21 mouse cellular contexts compared by ENCODE assay signal in genomic region chr15:100061377-100061776, GRCm38 (mm10). TPM values are rescaled to one million over a fixed set of nuclear protein-coding genes. Genes with fewer than 3 reads are reported as not detected.
A peak's percentile ranks its signal among the peaks of the same experiment; 100 is the strongest.
DNase-seq lines count a peak whose midpoint lies in the region; ATAC-seq and TF ChIP-seq lines count a peak whose summit lies in the region.
"Had no signal": no experiment of that assay in that cellular context is flagged by ENCODE, and none has a peak within 500 bp of the region (broad histone marks: within the 10 kb centered on the region; RNA-seq: fewer than 3 reads in every experiment).

No protein-coding gene starts in this region.

- WGBS in hindbrain, embryonic 16.5 days = 98% methylated on average over 3 of the region's 3 CpGs
- 94% methylated on average over 3 of the region's 3 CpGs for WGBS in hindbrain, postnatal 0 days
- WGBS in midbrain, embryonic 15.5 days = 99% methylated on average over 3 of the region's 3 CpGs
- WGBS in midbrain, postnatal 0 days = 96% methylated on average over 3 of the region's 3 CpGs
- WGBS in midbrain, embryonic 16.5 days = 95% methylated on average over 3 of the region's 3 CpGs
- 92% methylated on average over 3 of the region's 3 CpGs for WGBS in forebrain, embryonic 14.5 days

- H3K9ac ChIP-seq in hindbrain, embryonic 16.5 days (ENCODE audit: low read depth, low read length) = no peak overlapping the region
- H3K9ac ChIP-seq in hindbrain, postnatal 0 days (replicated peaks; ENCODE audit: low read length) = no peak overlapping the region
- H3K9ac ChIP-seq in midbrain, embryonic 15.5 days = no peak overlapping the region
- no peak overlapping the region for H3K9ac ChIP-seq in midbrain, postnatal 0 days (replicated peaks; ENCODE audit: low read length, poor library complexity, severe bottlenecking)
- H3K9ac ChIP-seq in MEL (ENCODE audit: control insufficient read depth, low read depth, low read length, poor library complexity, severe bottlenecking) = no peak overlapping the region
- no peak overlapping the region for H3K9ac ChIP-seq in midbrain, embryonic 16.5 days (ENCODE audit: low read depth, low read length)
- H3K9ac ChIP-seq in forebrain, embryonic 14.5 days (ENCODE audit: low read length) = no peak overlapping the region
- H3K9ac ChIP-seq: forebrain, embryonic 15.5 days had no signal

- 0 out of 2 replicates have a peak, but pooled peaks have one; percentile 48 for ATAC-seq in hindbrain, embryonic 16.5 days
- ATAC-seq in hindbrain, postnatal 0 days = no peak; the same call in 1 of the 2 replicates
- 0 out of 2 replicates have a peak, but pooled peaks have one; percentile 33 for ATAC-seq in midbrain, embryonic 15.5 days (replicated peaks)
- no peak for ATAC-seq in midbrain, postnatal 0 days (ENCODE audit: low FRiP score)
- 0 out of 2 replicates have a peak, but pooled peaks have one; percentile 45 for ATAC-seq in midbrain, embryonic 16.5 days
- ATAC-seq in forebrain, embryonic 14.5 days = no peak
- ATAC-seq: forebrain, embryonic 15.5 days had no signal

- no peak overlapping the region for H3K27ac ChIP-seq in hindbrain, embryonic 16.5 days (ENCODE audit: low read depth, low read length)
- no peak overlapping the region for H3K27ac ChIP-seq in hindbrain, postnatal 0 days
- H3K27ac ChIP-seq in midbrain, embryonic 15.5 days = no peak overlapping the region
- no peak overlapping the region for H3K27ac ChIP-seq in midbrain, postnatal 0 days (ENCODE audit: low read depth, low read length)
- no peak overlapping the region for H3K27ac ChIP-seq in MEL (ENCODE audit: control insufficient read depth, low read depth, low read length)
- no peak overlapping the region for H3K27ac ChIP-seq in midbrain, embryonic 16.5 days (ENCODE audit: low read length)
- H3K27ac ChIP-seq in forebrain, embryonic 14.5 days (ENCODE audit: low read depth, low read length) = no peak overlapping the region
- H3K27ac ChIP-seq: forebrain, embryonic 10.5 days; forebrain, embryonic 15.5 days; heart, embryonic 10.5 days had no signal

- H3K9me3 ChIP-seq in hindbrain, embryonic 16.5 days (ENCODE audit: control insufficient read depth, low read length) = no peaks in the 10 kb centered on the region
- no peaks in the 10 kb centered on the region for H3K9me3 ChIP-seq in hindbrain, postnatal 0 days (ENCODE audit: low read length)
- H3K9me3 ChIP-seq in midbrain, embryonic 15.5 days = no peaks in the 10 kb centered on the region
- H3K9me3 ChIP-seq in midbrain, postnatal 0 days (ENCODE audit: low read length) = no peaks in the 10 kb centered on the region
- no peaks in the 10 kb centered on the region for H3K9me3 ChIP-seq in MEL (replicated peaks; ENCODE audit: insufficient read depth, low read length)
- H3K9me3 ChIP-seq in midbrain, embryonic 16.5 days (replicated peaks; ENCODE audit: control insufficient read depth, low read length, poor library complexity, severe bottlenecking) = no peaks in the 10 kb centered on the region
- H3K9me3 ChIP-seq in forebrain, embryonic 14.5 days (replicated peaks; ENCODE audit: control insufficient read depth, low read length) = no peaks in the 10 kb centered on the region
- H3K9me3 ChIP-seq: forebrain, embryonic 10.5 days; forebrain, embryonic 15.5 days; G1E; heart, embryonic 10.5 days had no signal

- no peak overlapping the region for H3K4me2 ChIP-seq in hindbrain, embryonic 16.5 days (ENCODE audit: low read length)
- no peak overlapping the region for H3K4me2 ChIP-seq in hindbrain, postnatal 0 days (ENCODE audit: low read depth, low read length)
- H3K4me2 ChIP-seq in midbrain, embryonic 15.5 days = no peak overlapping the region
- H3K4me2 ChIP-seq in midbrain, postnatal 0 days (ENCODE audit: low read depth, low read length, poor library complexity, severe bottlenecking) = no peak overlapping the region
- no peak overlapping the region for H3K4me2 ChIP-seq in midbrain, embryonic 16.5 days (ENCODE audit: low read length)
- no peak overlapping the region for H3K4me2 ChIP-seq in forebrain, embryonic 14.5 days (ENCODE audit: low read length)
- H3K4me2 ChIP-seq: forebrain, embryonic 15.5 days had no signal

- TF ChIP-seq POLR2A in MEL (IDR thresholded peaks at IDR 0.05; ENCODE audit: control insufficient read depth in 1 of 2, insufficient read depth in 1 of 2, low read depth in 1 of 2, low read length in 2 of 2, poor library complexity in 1 of 2) = no peak

- no peak for TF ChIP-seq CTCF in hindbrain, postnatal 0 days (IDR thresholded peaks at IDR 0.05; ENCODE audit: low read depth)
- TF ChIP-seq CTCF in midbrain, postnatal 0 days (IDR thresholded peaks at IDR 0.05) = no peak
- no peak for TF ChIP-seq CTCF in MEL (IDR thresholded peaks at IDR 0.05 in 2 of 3, conservative IDR thresholded peaks at IDR 0.05 in 1 of 3; ENCODE audit: control insufficient read depth in 1 of 3, insufficient read depth in 1 of 3, low read depth in 2 of 3, low read length in 3 of 3, poor library complexity in 1 of 3, severe bottlenecking in 1 of 3)

- no peak for TF ChIP-seq EP300 in MEL (IDR thresholded peaks at IDR 0.05; ENCODE audit: low read depth in 1 of 2, low read length in 2 of 2)

- peaks cover 9% of the 10 kb centered on the region; the same call in 1 of the 2 replicates for H3K4me1 ChIP-seq in hindbrain, embryonic 16.5 days (ENCODE audit: control insufficient read depth, insufficient read depth, low read depth, low read length)
- peaks cover 6% of the 10 kb centered on the region; the same call in 1 of the 2 replicates for H3K4me1 ChIP-seq in hindbrain, postnatal 0 days (ENCODE audit: insufficient read depth, low read length)
- H3K4me1 ChIP-seq in midbrain, embryonic 15.5 days = peaks cover 17% of the 10 kb centered on the region; the same call in 1 of the 2 replicates
- H3K4me1 ChIP-seq in midbrain, postnatal 0 days (ENCODE audit: insufficient read depth, low read length) = no peaks in the 10 kb centered on the region
- H3K4me1 ChIP-seq in MEL (ENCODE audit: control insufficient read depth in 1 of 2, insufficient read depth in 2 of 2, low read length in 2 of 2) = peaks cover 5 to 8% of the 10 kb centered on the region in 2 experiments; a peak in 3 of 4 replicates
- peaks cover 6% of the 10 kb centered on the region for H3K4me1 ChIP-seq in midbrain, embryonic 16.5 days (ENCODE audit: control insufficient read depth, insufficient read depth, low read length)
- peaks cover 3% of the 10 kb centered on the region for H3K4me1 ChIP-seq in forebrain, embryonic 14.5 days (ENCODE audit: control insufficient read depth, insufficient read depth, low read length)

- H3K27me3 ChIP-seq in hindbrain, embryonic 16.5 days (replicated peaks; ENCODE audit: control insufficient read depth, insufficient read depth, low read length) = no peaks in the 10 kb centered on the region
- H3K27me3 ChIP-seq in hindbrain, postnatal 0 days (ENCODE audit: insufficient read depth, low read length) = no peaks in the 10 kb centered on the region
- no peaks in the 10 kb centered on the region for H3K27me3 ChIP-seq in midbrain, embryonic 15.5 days (replicated peaks)
- H3K27me3 ChIP-seq in midbrain, postnatal 0 days (ENCODE audit: insufficient read depth, low read length) = no peaks in the 10 kb centered on the region
- H3K27me3 ChIP-seq in MEL (ENCODE audit: control insufficient read depth in 1 of 2, insufficient read depth in 2 of 2, low read length in 2 of 2) = no peaks in the 10 kb centered on the region
- H3K27me3 ChIP-seq in midbrain, embryonic 16.5 days (ENCODE audit: control insufficient read depth, insufficient read depth, low read depth, low read length) = no peaks in the 10 kb centered on the region
- no peaks in the 10 kb centered on the region for H3K27me3 ChIP-seq in forebrain, embryonic 14.5 days (replicated peaks; ENCODE audit: control insufficient read depth, insufficient read depth, low read length)
- H3K27me3 ChIP-seq: forebrain, embryonic 15.5 days had no signal

- peaks cover 2% of the 10 kb centered on the region for H3K79me2 ChIP-seq in MEL (ENCODE audit: control insufficient read depth, insufficient read depth, low read length, poor library complexity)

- H3K36me3 ChIP-seq in hindbrain, embryonic 16.5 days (ENCODE audit: control insufficient read depth, insufficient read depth, low read length) = no peaks in the 10 kb centered on the region
- H3K36me3 ChIP-seq in hindbrain, postnatal 0 days (ENCODE audit: insufficient read depth, low read length) = no peaks in the 10 kb centered on the region
- no peaks in the 10 kb centered on the region for H3K36me3 ChIP-seq in midbrain, embryonic 15.5 days (replicated peaks)
- H3K36me3 ChIP-seq in midbrain, postnatal 0 days (ENCODE audit: insufficient read depth, low read length) = no peaks in the 10 kb centered on the region
- H3K36me3 ChIP-seq in MEL (ENCODE audit: control insufficient read depth in 1 of 2, insufficient read depth in 2 of 2, low read length in 2 of 2) = peaks cover 0 to 5% of the 10 kb centered on the region in 2 experiments; a peak in 2 of 4 replicates
- no peaks in the 10 kb centered on the region for H3K36me3 ChIP-seq in midbrain, embryonic 16.5 days (ENCODE audit: control insufficient read depth, insufficient read depth, low read length)
- H3K36me3 ChIP-seq in forebrain, embryonic 14.5 days (ENCODE audit: control insufficient read depth, insufficient read depth, low read length) = no peaks in the 10 kb centered on the region
- H3K36me3 ChIP-seq: forebrain, embryonic 15.5 days had no signal

- H3K4me3 ChIP-seq in hindbrain, embryonic 16.5 days (ENCODE audit: low read length) = no peak overlapping the region
- no peak overlapping the region for H3K4me3 ChIP-seq in hindbrain, postnatal 0 days (ENCODE audit: low read length)
- H3K4me3 ChIP-seq in midbrain, embryonic 15.5 days = no peak overlapping the region
- H3K4me3 ChIP-seq in midbrain, postnatal 0 days (ENCODE audit: low read depth, low read length) = no peak overlapping the region
- H3K4me3 ChIP-seq in MEL (ENCODE audit: control insufficient read depth in 1 of 2, insufficient read depth in 1 of 2, low read depth in 2 of 2, low read length in 2 of 2) = no peak overlapping the region
- no peak overlapping the region for H3K4me3 ChIP-seq in midbrain, embryonic 16.5 days (ENCODE audit: low read depth, low read length)
- no peak overlapping the region for H3K4me3 ChIP-seq in forebrain, embryonic 14.5 days (ENCODE audit: low read depth, low read length)
- H3K4me3 ChIP-seq: erythroblast, embryonic 14.5 days; forebrain, embryonic 10.5 days; forebrain, embryonic 15.5 days; heart, embryonic 10.5 days had no signal

- TF ChIP-seq RAD21 in MEL (IDR thresholded peaks at IDR 0.05; ENCODE audit: low read depth, low read length) = no peak

- no peak for DNase-seq in hindbrain, postnatal 0 days (ENCODE audit: low spot score)
- no peak for DNase-seq in midbrain, postnatal 0 days (ENCODE audit: low spot score)
- DNase-seq in MEL (ENCODE audit: low read depth, low spot score) = no peak
- DNase-seq in forebrain, embryonic 14.5 days (ENCODE audit: low spot score) = no peak
- DNase-seq in left cerebral cortex, adult 18-20 months (ENCODE audit: low spot score in 2 of 2) = no peak
- DNase-seq: adrenal gland, postnatal 10 days; cerebellum, adult 11-12 months; cerebellum, adult 9-10 months; cerebellum, postnatal 25 days; gastrocnemius, postnatal 10 days; heart, adult 18-20 months; heart, postnatal 10 days; heart, postnatal 4 days had no signal

RNA-seq across cellular contexts. Expression of gene Dip2b, which starts 22.9 kb away (rescaled TPM):
- 12.4 and 16.4 TPM in 2 replicates for polyA plus RNA-seq in hindbrain, embryonic 16.5 days (2015; fragmentation: Nextera tagmentation; extraction: Ambion mirVana)
- total RNA-seq in hindbrain, postnatal 0 days (2014; rRNA removed) = 44.7 and 46.4 TPM in 2 replicates
- 11.9 and 12.1 TPM in 2 replicates for polyA plus RNA-seq in hindbrain, postnatal 0 days (2015; fragmentation: Nextera tagmentation; extraction: Ambion mirVana)
- polyA plus RNA-seq in midbrain, embryonic 15.5 days (2015; fragmentation: Nextera tagmentation; extraction: Ambion mirVana) = 18.9 and 20.2 TPM in 2 replicates
- 44.1 and 44.8 TPM in 2 replicates for total RNA-seq in midbrain, postnatal 0 days (2014; rRNA removed)
- polyA plus RNA-seq in midbrain, postnatal 0 days (2015; fragmentation: Nextera tagmentation; extraction: Ambion mirVana) = 8.0 and 10.5 TPM in 2 replicates
- 15.4 and 17.8 TPM in 2 replicates for total RNA-seq in MEL (2012; rRNA removed)
- polyA plus RNA-seq in MEL (2012; ENCODE audit: insufficient read depth in 1 of 2, insufficient read length in 2 of 2, low read depth in 1 of 2, low replicate concordance in 2 of 2, missing spikeins in 1 of 2) = 10 to 100 TPM; 13.9 to 68.9 TPM
- 16.5 and 18.3 TPM in 2 replicates for polyA plus RNA-seq in midbrain, embryonic 16.5 days (2015; fragmentation: Nextera tagmentation; extraction: Ambion mirVana)
- polyA plus RNA-seq in forebrain, embryonic 14.5 days (2014; fragmentation: Nextera tagmentation; extraction: Ambion mirVana) = 16.3 and 21.3 TPM in 2 replicates
- total RNA-seq in left cerebral cortex, adult 18-20 months (2021) = 10 to 100 TPM; 59.9 to 63.5 TPM

Comparison
In these comparisons a context has a peak if more than half of its experiments do, and no peak if none do; other contexts are left out.
1. ATAC-seq: peak in hindbrain, embryonic 16.5 days (single experiment), midbrain, embryonic 15.5 days (single experiment) and midbrain, embryonic 16.5 days (single experiment); none in hindbrain, postnatal 0 days (single experiment), midbrain, postnatal 0 days (single experiment) and forebrain, embryonic 14.5 days (single experiment).